In genomic region chr5:99267338-99267737, GRCm38 (mm10) we compare ENCODE assay signal across 32 mouse cellular contexts.
DNase-seq lines count a peak whose midpoint lies in the region; ATAC-seq and TF ChIP-seq lines count a peak whose summit lies in the region.
"Had no signal": no experiment of that assay in that cellular context is flagged by ENCODE, and none has a peak within 500 bp of the region (broad histone marks: within the 10 kb centered on the region; RNA-seq: fewer than 3 reads in every experiment).

No protein-coding gene starts in this region.

- in situ Hi-C loops in CH12.LX (cut with MboI; ENCODE audit: low pct_ligation_motif_present, low pct_unique_long_range_greater_than_20kb, low sequenced_read_pairs): no loop called here

- no peak overlapping the region for H3K4me3 ChIP-seq in CH12.LX (replicated peaks in 1 of 3; ENCODE audit: low read depth in 2 of 3, low read length in 2 of 3, poor library complexity in 1 of 3)
- H3K4me3 ChIP-seq: forebrain, embryonic 13.5 days; heart, embryonic 13.5 days; hindbrain, embryonic 10.5 days; hindbrain, embryonic 15.5 days; intestine, embryonic 15.5 days; liver, embryonic 12.5 days; myocyte; neural tube, embryonic 12.5 days had no signal

- no peak for TF ChIP-seq CTCF in CH12.LX (conservative IDR thresholded peaks at IDR 0.05 in 1 of 2, IDR thresholded peaks at IDR 0.05 in 1 of 2; ENCODE audit: low read depth in 2 of 2, low read length in 2 of 2)

- no peak overlapping the region for H3K4me2 ChIP-seq in CH12.LX (ENCODE audit: insufficient read depth, low read depth, poor library complexity, severe bottlenecking)
- H3K4me2 ChIP-seq: forebrain, embryonic 13.5 days; heart, embryonic 13.5 days; hindbrain, embryonic 15.5 days; intestine, embryonic 15.5 days; liver, embryonic 12.5 days; midbrain, embryonic 11.5 days; neural tube, embryonic 12.5 days had no signal

- H3K9ac ChIP-seq in CH12.LX (ENCODE audit: insufficient read depth, low read depth): no peak overlapping the region
- H3K9ac ChIP-seq: forebrain, embryonic 13.5 days; heart, embryonic 13.5 days; hindbrain, embryonic 15.5 days; intestine, embryonic 15.5 days; liver, embryonic 12.5 days; liver, postnatal 0 days; neural tube, embryonic 12.5 days had no signal

- H3K27ac ChIP-seq in CH12.LX (ENCODE audit: insufficient read depth, low read depth): no peak overlapping the region
- H3K27ac ChIP-seq: forebrain, embryonic 13.5 days; heart, embryonic 13.5 days; hindbrain, embryonic 10.5 days; hindbrain, embryonic 15.5 days; intestine, embryonic 15.5 days; liver, embryonic 12.5 days; macrophage; neural tube, embryonic 12.5 days had no signal

- H3K79me2 ChIP-seq in CH12.LX (replicated peaks; ENCODE audit: control insufficient read depth, extremely low read depth, insufficient read depth, poor library complexity, severe bottlenecking): no peaks in the 10 kb centered on the region

- peak; percentile 30; the same call in 1 of the 2 replicates for TF ChIP-seq EP300 in CH12.LX (IDR thresholded peaks at IDR 0.05; ENCODE audit: low read length)

- peak; percentile 17 for DNase-seq in 416B (ENCODE audit: low read depth)
- no peak for DNase-seq in CH12.LX (ENCODE audit: extremely low read depth)
- no peak for DNase-seq in urinary bladder, postnatal 4 days (ENCODE audit: low spot score in 2 of 2)
- no peak for DNase-seq in heart, adult 11 months
- DNase-seq in right cerebral cortex, adult 2 months (ENCODE audit: low spot score in 2 of 2): no peak
- DNase-seq: adrenal gland, postnatal 14 days; B cell, adult 2 months; cerebellum, adult 18-20 months; cerebellum, postnatal 10 days; gastrocnemius, postnatal 25 days; heart, postnatal 10 days; kidney, adult 2 months; kidney, postnatal 4 days; left cerebral cortex, postnatal 4 days; liver, postnatal 0 days; thymus, adult 2 months; thymus, postnatal 36 days had no signal

- no peaks in the 10 kb centered on the region for H3K27me3 ChIP-seq in CH12.LX (replicated peaks)
- H3K27me3 ChIP-seq: forebrain, embryonic 13.5 days; heart, embryonic 13.5 days; hindbrain, embryonic 15.5 days; intestine, embryonic 15.5 days; liver, embryonic 12.5 days; neural tube, embryonic 12.5 days had no signal

- H3K4me1 ChIP-seq in CH12.LX (ENCODE audit: control insufficient read depth in 1 of 2, insufficient read depth in 2 of 2): peaks cover 2 to 35% of the 10 kb centered on the region in 2 experiments; a peak in 2 of 4 replicates
- H3K4me1 ChIP-seq: hindbrain, embryonic 10.5 days; intestine, embryonic 15.5 days; liver, embryonic 12.5 days; neural tube, embryonic 12.5 days had no signal

- no peak for TF ChIP-seq RAD21 in CH12.LX (IDR thresholded peaks at IDR 0.05; ENCODE audit: low read depth, low read length)

- H3K9me3 ChIP-seq in CH12.LX (replicated peaks; ENCODE audit: low read length): no peaks in the 10 kb centered on the region
- H3K9me3 ChIP-seq: forebrain, embryonic 13.5 days; heart, embryonic 13.5 days; hindbrain, embryonic 10.5 days; hindbrain, embryonic 15.5 days; intestine, embryonic 15.5 days; liver, embryonic 12.5 days; neural tube, embryonic 12.5 days had no signal

- dilution Hi-C loops in CH12.LX (cut with MboI; ENCODE audit: extremely low pct_ligation_motif_present, extremely low pct_unique_long_range_greater_than_20kb, low sequenced_read_pairs): no loop called here

- TF ChIP-seq POLR2A in CH12.LX (IDR thresholded peaks at IDR 0.05; ENCODE audit: low read depth, low read length): no peak

- ATAC-seq in hematopoietic stem cell, adult 5-6 weeks (replicated peaks in 1 of 2; ENCODE audit: insufficient read depth in 1 of 2, low FRiP score in 2 of 2, low TSS enrichment in 1 of 2, low read depth in 1 of 2, poor library complexity in 2 of 2, severe bottlenecking in 2 of 2): peak; percentile 91 to 92
- ATAC-seq in monocyte, adult 5-6 weeks (replicated peaks; ENCODE audit: insufficient number of reproducible peaks, low FRiP score, low TSS enrichment, poor library complexity, severe bottlenecking): 0 out of 2 replicates have a peak, but pooled peaks have one; percentile 46
- ATAC-seq: forebrain, embryonic 13.5 days; intestine, embryonic 15.5 days; liver, embryonic 12.5 days; liver, postnatal 0 days; lung, postnatal 0 days; midbrain, embryonic 16.5 days had no signal

- no peaks in the 10 kb centered on the region for H3K36me3 ChIP-seq in CH12.LX (replicated peaks in 1 of 2; ENCODE audit: control insufficient read depth in 1 of 2, insufficient read depth in 1 of 2, low read length in 1 of 2)
- H3K36me3 ChIP-seq: G1E; heart, embryonic 13.5 days; hindbrain, embryonic 10.5 days; hindbrain, embryonic 15.5 days; intestine, embryonic 15.5 days; liver, embryonic 12.5 days; neural tube, embryonic 12.5 days had no signal

TF ChIP-seq in CH12.LX, 34 proteins besides CTCF, POLR2A, EP300 and RAD21:
- TF ChIP-seq ETS1 (conservative IDR thresholded peaks at IDR 0.05; ENCODE audit: low read depth, low read length) (no peak), E2F4 (IDR thresholded peaks at IDR 0.05; ENCODE audit: insufficient replicate concordance, low read depth, low read length) (no peak), NRF1 (IDR thresholded peaks at IDR 0.05; ENCODE audit: low read depth, low read length) (no peak), IRF4 (IDR thresholded peaks at IDR 0.05; ENCODE audit: low read depth, low read length) (no peak), HCFC1 (IDR thresholded peaks at IDR 0.05; ENCODE audit: low read depth, low read length) (no peak), MEF2A (IDR thresholded peaks at IDR 0.05; ENCODE audit: borderline replicate concordance, low read depth, low read length) (no peak), CHD2 (IDR thresholded peaks at IDR 0.05; ENCODE audit: low read length) (no peak), POLR2AphosphoS2 (IDR thresholded peaks at IDR 0.05; ENCODE audit: low read depth, low read length) (no peak), ELF1 (IDR thresholded peaks at IDR 0.05; ENCODE audit: low read depth, low read length) (no peak)
